Mouse (Mus musculus): ENCODE measurements at regions not wholly inside any gene's neighbourhood (a gene's known extent, or its start where the extent isn't known, plus 50 kb on each side); places are given as distances from the start of the nearest gene placed in this dataset.

DNA sequence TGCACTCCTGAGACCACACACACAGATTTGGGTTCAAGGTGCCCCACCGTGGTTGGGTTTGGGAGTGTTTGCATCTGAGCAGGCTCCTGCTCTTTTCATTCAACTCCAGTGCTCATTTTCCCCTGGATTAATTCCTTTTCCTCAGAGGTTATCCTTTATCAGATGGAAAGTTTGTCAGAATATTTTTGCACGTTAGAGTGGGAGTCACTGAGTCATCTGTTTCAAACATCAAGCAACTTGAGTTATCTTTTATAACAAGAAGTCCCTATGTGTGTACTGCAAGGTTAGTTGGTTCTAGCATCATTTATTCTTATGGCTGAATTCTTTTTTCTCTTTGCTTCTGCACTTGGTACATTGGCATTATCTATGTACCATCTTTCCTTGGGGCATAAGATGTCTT lies 142.8 kb upstream of the Cxcr4 start:
- TF ChIP-seq MAX (IDR thresholded peaks at IDR 0.05; ENCODE audit: low read depth) (no peak), MYOG (IDR thresholded peaks at IDR 0.05; ENCODE audit: control insufficient read depth in 1 of 3, insufficient read depth in 1 of 3, insufficient read length in 2 of 3, low read depth in 2 of 3) (no peak), POLR2A (IDR thresholded peaks at IDR 0.05; ENCODE audit: insufficient read length, low read depth) (no peak)

Data from myocyte (in vitro differentiated cells).